Mouse (Mus musculus): ENCODE data around the gene Vps25. TPM values are rescaled to one million over a fixed set of nuclear protein-coding genes. Genes with fewer than 3 reads are reported as not detected.

Gene Vps25
- polyA plus RNA-seq, 1 experiment from 2014 or later, result 133 TPM

- Histone ChIP-seq H3K9ac (no peak overlapping the region), H3K36me3 (replicated peaks; ENCODE audit: control insufficient read depth, insufficient read depth) (no peaks in the 10 kb centered on the region), H3K27ac (no peak overlapping the region), H3K9me3 (ENCODE audit: control insufficient read depth, low read length) (no peaks in the 10 kb centered on the region), H3K4me2 (replicated peaks) (no peak overlapping the region), H3K4me1 (replicated peaks; ENCODE audit: control insufficient read depth, insufficient read depth, low read length) (no peaks in the 10 kb centered on the region), H3K27me3 (ENCODE audit: control insufficient read depth, insufficient read depth, low read length) (no peaks in the 10 kb centered on the region), H3K4me3 (replicated peaks; ENCODE audit: low read length) (no peak overlapping the region)
- DNase-seq (ENCODE audit: low spot score) (no peak), ATAC-seq (ENCODE audit: low FRiP score) (no peak)
Observed at GRCm38 (mm10) chr11:101235429-101235828, 18.1 kb upstream of the Vps25 start.

- ATAC-seq (ENCODE audit: low FRiP score), result no peak
- WGBS, result 95% methylated on average over 5 of the region's 5 CpGs
Observed at GRCm38 (mm10) chr11:101236782-101237181, 16.7 kb upstream of the Vps25 start.

GRCm38 (mm10) chr11:101238071-101238647 is 15.3 kb upstream of the Vps25 start:
- Histone ChIP-seq H3K27me3 (ENCODE audit: control insufficient read depth, insufficient read depth, low read length) (no peaks in the 10 kb centered on the region), H3K4me2 (replicated peaks) (no peak overlapping the region), H3K27ac (no peak overlapping the region), H3K9me3 (ENCODE audit: control insufficient read depth, low read length) (no peaks in the 10 kb centered on the region), H3K36me3 (replicated peaks; ENCODE audit: control insufficient read depth, insufficient read depth) (no peaks in the 10 kb centered on the region), H3K4me3 (replicated peaks; ENCODE audit: low read length) (no peak overlapping the region), H3K9ac (no peak overlapping the region), H3K4me1 (replicated peaks; ENCODE audit: control insufficient read depth, insufficient read depth, low read length) (no peaks in the 10 kb centered on the region)
- DNase-seq (ENCODE audit: low spot score) (no peak), ATAC-seq (ENCODE audit: low FRiP score) (no peak)
- 62% methylated on average over 5 of the region's 5 CpGs for WGBS

More at GRCm38 (mm10) chr11:101236782-101237181, 16.7 kb upstream of the Vps25 start:
- no peak overlapping the region for H3K4me2 ChIP-seq (replicated peaks)
- DNase-seq (ENCODE audit: low spot score), result no peak
- no peaks in the 10 kb centered on the region for H3K9me3 ChIP-seq (ENCODE audit: control insufficient read depth, low read length)
- H3K27me3 ChIP-seq (ENCODE audit: control insufficient read depth, insufficient read depth, low read length), result no peaks in the 10 kb centered on the region
- H3K36me3 ChIP-seq (replicated peaks; ENCODE audit: control insufficient read depth, insufficient read depth), result no peaks in the 10 kb centered on the region
- no peak overlapping the region for H3K27ac ChIP-seq
- H3K9ac ChIP-seq, result no peak overlapping the region
- no peaks in the 10 kb centered on the region for H3K4me1 ChIP-seq (replicated peaks; ENCODE audit: control insufficient read depth, insufficient read depth, low read length)
- no peak overlapping the region for H3K4me3 ChIP-seq (replicated peaks; ENCODE audit: low read length)

GRCm38 (mm10) chr11:101245071-101245470 is 8.4 kb upstream of the Vps25 start:
- H3K9ac ChIP-seq, result no peak overlapping the region
- H3K9me3 ChIP-seq (ENCODE audit: control insufficient read depth, low read length), result no peaks in the 10 kb centered on the region
- DNase-seq (ENCODE audit: low spot score) (no peak), ATAC-seq (ENCODE audit: low FRiP score) (no peak)
- peak overlapping the region; percentile 97; the same call in 1 of the 2 replicates for H3K4me2 ChIP-seq (replicated peaks)
- H3K27me3 ChIP-seq (ENCODE audit: control insufficient read depth, insufficient read depth, low read length), result peaks cover 27% of the 10 kb centered on the region
- H3K4me1 ChIP-seq (replicated peaks; ENCODE audit: control insufficient read depth, insufficient read depth, low read length), result peaks cover 7% of the 10 kb centered on the region; the same call in 1 of the 2 replicates
- H3K27ac ChIP-seq, result no peak overlapping the region
- no peak overlapping the region for H3K4me3 ChIP-seq (replicated peaks; ENCODE audit: low read length)
- H3K36me3 ChIP-seq (replicated peaks; ENCODE audit: control insufficient read depth, insufficient read depth), result no peaks in the 10 kb centered on the region
- 41% methylated on average over 4 of the region's 4 CpGs for WGBS

- Histone ChIP-seq H3K4me3 (replicated peaks; ENCODE audit: low read length) (peak within 1 kb of the TSS; percentile 65), H3K4me2 (replicated peaks) (peak within 1 kb of the TSS; percentile 97), H3K4me1 (replicated peaks; ENCODE audit: control insufficient read depth, insufficient read depth, low read length) (peaks cover 7% of the 10 kb centered on the region; the same call in 1 of the 2 replicates), H3K27me3 (ENCODE audit: control insufficient read depth, insufficient read depth, low read length) (peaks cover 27% of the 10 kb centered on the region), H3K9me3 (ENCODE audit: control insufficient read depth, low read length) (no peaks in the 10 kb centered on the region), H3K9ac (peak within 1 kb of the TSS; percentile 81), H3K36me3 (replicated peaks; ENCODE audit: control insufficient read depth, insufficient read depth) (no peaks in the 10 kb centered on the region), H3K27ac (peak within 1 kb of the TSS; percentile 60)
- DNase-seq (ENCODE audit: low spot score) (no peak), ATAC-seq (ENCODE audit: low FRiP score) (peak; percentile 68; the same call in 1 of the 2 replicates)
- WGBS, result under 1% methylated on average over 60 of the region's 63 CpGs
Observed at GRCm38 (mm10) chr11:101245855-101246701, 7.4 kb upstream of the Vps25 start, which contains the start of gene Ramp2. Ramp2 (plus strand) TSS chr11:101246028.

GRCm38 (mm10) chr11:101246702-101247012 is 6.8 kb upstream of the Vps25 start:
- H3K4me3 ChIP-seq (replicated peaks; ENCODE audit: low read length), result peak overlapping the region; percentile 65
- ATAC-seq (ENCODE audit: low FRiP score), result no peak
- H3K9me3 ChIP-seq (ENCODE audit: control insufficient read depth, low read length), result no peaks in the 10 kb centered on the region
- H3K4me1 ChIP-seq (replicated peaks; ENCODE audit: control insufficient read depth, insufficient read depth, low read length), result peaks cover 7% of the 10 kb centered on the region; the same call in 1 of the 2 replicates
- peaks cover 27% of the 10 kb centered on the region for H3K27me3 ChIP-seq (ENCODE audit: control insufficient read depth, insufficient read depth, low read length)
- peak overlapping the region; percentile 81 for H3K9ac ChIP-seq
- no peak for DNase-seq (ENCODE audit: low spot score)
- peak overlapping the region; percentile 97 for H3K4me2 ChIP-seq (replicated peaks)
- no peaks in the 10 kb centered on the region for H3K36me3 ChIP-seq (replicated peaks; ENCODE audit: control insufficient read depth, insufficient read depth)
- 2% methylated on average over 7 of the region's 7 CpGs for WGBS
- peak overlapping the region; percentile 60 for H3K27ac ChIP-seq

- no peaks in the 10 kb centered on the region for H3K36me3 ChIP-seq (replicated peaks; ENCODE audit: control insufficient read depth, insufficient read depth)
- no peak overlapping the region for H3K27ac ChIP-seq
- no peaks in the 10 kb centered on the region for H3K9me3 ChIP-seq (ENCODE audit: control insufficient read depth, low read length)
- no peak overlapping the region for H3K9ac ChIP-seq
- WGBS, result 84% methylated on average over 6 of the region's 6 CpGs
- H3K4me3 ChIP-seq (replicated peaks; ENCODE audit: low read length), result no peak overlapping the region
- H3K4me1 ChIP-seq (replicated peaks; ENCODE audit: control insufficient read depth, insufficient read depth, low read length), result peaks cover 8% of the 10 kb centered on the region
- no peak for ATAC-seq (ENCODE audit: low FRiP score)
- DNase-seq (ENCODE audit: low spot score), result no peak
- peaks cover 27% of the 10 kb centered on the region for H3K27me3 ChIP-seq (ENCODE audit: control insufficient read depth, insufficient read depth, low read length)
- H3K4me2 ChIP-seq (replicated peaks), result peak overlapping the region; percentile 97; the same call in 1 of the 2 replicates
Observed at GRCm38 (mm10) chr11:101247521-101248030, 5.9 kb upstream of the Vps25 start.

GRCm38 (mm10) chr11:101248258-101248994 is 5.1 kb upstream of the Vps25 start:
- H3K4me2 ChIP-seq (replicated peaks), result peak overlapping the region; percentile 97; the same call in 1 of the 2 replicates
- H3K27me3 ChIP-seq (ENCODE audit: control insufficient read depth, insufficient read depth, low read length), result peaks cover 27% of the 10 kb centered on the region
- no peak overlapping the region for H3K4me3 ChIP-seq (replicated peaks; ENCODE audit: low read length)
- DNase-seq (ENCODE audit: low spot score) (no peak), ATAC-seq (ENCODE audit: low FRiP score) (no peak)
- 33% methylated on average over 14 of the region's 14 CpGs for WGBS
- no peak overlapping the region for H3K27ac ChIP-seq
- H3K36me3 ChIP-seq (replicated peaks; ENCODE audit: control insufficient read depth, insufficient read depth), result no peaks in the 10 kb centered on the region
- no peak overlapping the region for H3K9ac ChIP-seq
- peaks cover 13% of the 10 kb centered on the region for H3K4me1 ChIP-seq (replicated peaks; ENCODE audit: control insufficient read depth, insufficient read depth, low read length)
- no peaks in the 10 kb centered on the region for H3K9me3 ChIP-seq (ENCODE audit: control insufficient read depth, low read length)

GRCm38 (mm10) chr11:101251031-101251430 is 2.5 kb upstream of the Vps25 start:
- Histone ChIP-seq H3K4me1 (replicated peaks; ENCODE audit: control insufficient read depth, insufficient read depth, low read length) (peaks cover 15% of the 10 kb centered on the region), H3K4me3 (replicated peaks; ENCODE audit: low read length) (no peak overlapping the region), H3K27me3 (ENCODE audit: control insufficient read depth, insufficient read depth, low read length) (peaks cover 7% of the 10 kb centered on the region), H3K4me2 (replicated peaks) (no peak overlapping the region), H3K27ac (no peak overlapping the region), H3K36me3 (replicated peaks; ENCODE audit: control insufficient read depth, insufficient read depth) (no peaks in the 10 kb centered on the region), H3K9ac (no peak overlapping the region), H3K9me3 (ENCODE audit: control insufficient read depth, low read length) (no peaks in the 10 kb centered on the region)
- ATAC-seq (ENCODE audit: low FRiP score) (no peak), DNase-seq (ENCODE audit: low spot score) (no peak)
- WGBS, result 73% methylated on average over 2 of the region's 2 CpGs

Measured in hindbrain, embryonic 14.5 days (tissue).